Mouse (Mus musculus): ENCODE results near the gene Scrn1.

Scrn1 gene

DNA sequence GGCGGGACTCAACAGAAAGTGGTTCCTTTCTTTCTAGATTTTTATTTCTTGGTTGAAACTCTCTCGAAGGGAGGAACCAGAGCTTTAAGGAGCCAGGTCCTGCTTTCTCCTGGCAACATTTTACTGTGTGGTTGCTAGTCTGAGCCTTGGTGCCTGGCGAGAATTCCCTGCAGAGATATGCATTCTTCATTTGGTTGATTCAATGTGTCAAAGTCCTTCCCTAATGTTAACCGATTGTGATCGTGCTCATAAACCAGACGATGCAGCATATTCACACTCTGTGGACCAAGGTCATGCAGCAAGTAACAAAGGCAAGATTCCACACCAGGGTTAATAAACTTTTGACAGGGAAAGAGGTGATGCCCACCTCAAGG is 244 bp upstream of the Scrn1 start:
- DNase-seq (ENCODE audit: low read depth, low spot score) = no peak

DNA sequence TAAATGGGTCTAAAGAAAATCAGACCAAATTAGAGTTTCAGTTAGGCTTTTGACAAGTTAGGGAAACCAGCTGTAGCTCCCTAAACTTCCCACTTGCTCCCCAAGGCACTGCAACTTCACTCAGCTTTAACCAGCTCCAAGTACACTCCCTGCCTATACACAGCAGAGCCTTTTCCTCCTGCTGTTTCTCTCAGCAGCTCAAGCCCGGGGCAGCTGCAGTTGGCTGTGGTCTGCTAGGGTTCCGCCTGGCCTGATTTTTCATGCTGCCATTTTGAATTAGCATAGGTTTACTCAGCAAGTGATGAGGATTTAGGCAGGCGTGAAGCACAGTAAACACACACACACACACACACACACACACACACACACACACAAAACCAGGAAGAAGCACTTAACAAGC is 1.3 kb downstream of the Scrn1 start:
- DNase-seq (ENCODE audit: low read depth, low spot score) = no peak

DNA sequence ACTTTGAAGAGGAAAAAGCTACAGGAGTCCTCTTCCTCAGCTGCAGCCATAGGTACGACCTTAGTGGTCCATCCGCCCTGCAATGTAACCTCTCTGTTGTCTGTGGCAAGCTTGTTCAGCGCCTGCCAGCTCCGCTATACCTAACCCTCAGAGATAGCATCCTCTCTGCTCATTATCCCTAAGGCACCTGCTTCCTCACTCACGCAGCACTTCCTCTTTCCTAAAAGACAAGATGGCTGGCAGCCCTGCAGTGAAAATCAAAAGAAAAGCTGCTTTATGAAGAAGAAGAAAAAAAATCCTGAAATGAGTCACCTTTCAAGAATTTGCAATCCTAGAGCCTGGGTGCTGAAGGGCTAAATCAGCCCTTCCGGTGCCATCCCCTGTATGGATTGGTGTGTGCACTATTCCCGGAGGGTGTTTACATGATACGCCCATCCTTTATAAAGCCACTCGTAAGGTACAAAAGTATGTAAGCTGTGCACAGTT is 1.7 kb downstream of the Scrn1 start:
- no peak for DNase-seq (ENCODE audit: low read depth, low spot score)

DNA sequence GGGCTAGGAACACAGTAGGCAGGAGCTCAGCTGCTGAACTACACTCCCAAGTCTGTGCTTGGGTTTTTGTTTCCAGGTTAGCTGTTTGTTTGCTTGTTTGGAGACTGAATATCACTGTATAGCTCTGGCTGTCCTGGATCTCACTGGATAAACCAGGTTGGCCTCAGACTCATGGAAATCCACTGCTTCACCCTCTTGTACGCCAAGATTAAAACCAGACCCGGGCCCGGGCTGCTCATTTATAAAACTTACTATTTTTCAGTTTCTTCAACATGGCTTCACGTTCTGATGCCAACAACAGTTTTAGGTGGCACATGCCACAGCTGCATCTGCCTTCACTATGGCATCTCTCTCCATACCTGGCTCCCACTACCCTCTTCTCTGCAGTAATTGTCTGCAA is 2.7 kb downstream of the Scrn1 start:
- DNase-seq (ENCODE audit: low read depth, low spot score) = no peak

DNA sequence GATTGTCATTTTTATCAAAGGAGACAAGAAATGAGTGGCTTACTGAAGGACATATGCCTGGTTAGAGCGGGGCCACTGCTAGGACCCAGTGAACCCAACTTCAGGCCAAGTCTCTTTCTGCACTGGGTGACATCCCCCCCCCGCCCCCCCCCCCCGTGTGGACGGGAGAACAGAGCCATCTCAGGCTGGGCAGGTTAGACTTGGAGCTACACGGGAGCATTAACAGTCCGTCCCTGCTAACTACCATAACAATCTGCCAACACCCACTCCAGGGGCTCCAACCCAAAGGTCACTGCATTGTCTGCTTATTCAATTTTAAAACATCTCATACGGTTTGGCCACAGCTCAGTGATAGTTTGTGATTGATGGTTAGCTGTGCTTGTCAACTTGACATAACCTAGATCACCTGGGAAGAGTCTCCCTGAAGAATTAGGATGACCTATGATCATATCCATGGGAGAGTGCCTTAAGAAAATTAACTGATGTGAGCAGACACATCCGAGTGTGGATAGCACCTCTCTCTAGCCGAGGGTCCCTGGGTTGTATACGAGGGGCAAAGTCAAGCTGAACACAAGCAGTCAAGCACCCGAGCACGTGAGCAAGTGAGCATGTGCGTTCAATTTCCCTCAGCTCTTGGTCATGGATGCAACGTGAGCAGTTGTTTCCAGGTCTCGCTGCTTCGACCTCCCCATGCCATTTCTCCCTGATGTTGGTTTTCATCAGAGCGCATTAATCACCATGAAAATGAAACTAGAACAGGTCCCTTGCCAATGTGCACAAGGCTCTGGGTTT is 4.1 kb downstream of the Scrn1 start:
- no peak for DNase-seq (ENCODE audit: low read depth, low spot score)

DNA sequence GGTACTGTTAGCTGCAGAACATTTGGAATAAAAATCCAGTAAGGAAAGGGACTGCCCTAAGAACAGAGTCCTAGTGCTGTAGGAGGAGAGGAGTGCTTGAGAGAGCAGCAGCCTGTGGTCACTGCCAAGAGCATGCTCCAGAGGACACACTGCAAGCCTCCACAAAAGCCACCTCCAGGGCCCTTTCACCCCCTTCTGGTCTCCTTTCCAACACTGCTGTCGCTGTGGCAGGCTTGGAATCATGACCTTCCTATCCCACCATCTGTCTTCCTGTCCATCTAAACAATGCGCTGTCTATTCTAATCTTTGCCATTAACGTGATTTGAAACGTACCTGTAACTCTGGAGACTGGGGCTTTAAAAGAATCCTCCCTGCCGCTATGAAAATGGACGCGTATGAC is 7.8 kb downstream of the Scrn1 start:
- no peak for DNase-seq (ENCODE audit: low read depth, low spot score)

DNA sequence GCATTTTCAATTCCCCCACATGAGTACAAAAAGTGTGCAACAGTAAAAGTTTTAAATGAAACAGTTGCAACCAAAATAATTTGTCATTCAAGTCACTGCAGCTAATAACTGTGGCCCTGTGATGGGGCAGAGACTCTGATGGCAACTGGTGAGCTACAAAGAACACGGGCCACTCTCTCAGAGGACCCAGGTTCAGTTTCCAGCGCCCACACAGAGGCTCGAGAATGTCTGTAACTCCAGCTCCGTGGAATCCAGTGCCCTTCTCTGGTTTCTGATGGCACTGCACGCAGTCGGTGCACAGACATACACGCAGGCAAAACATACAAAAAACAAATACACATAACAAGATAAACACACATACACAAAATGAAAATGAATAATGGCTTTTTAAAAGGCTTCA is 8.6 kb downstream of the Scrn1 start:
- no peak for DNase-seq (ENCODE audit: low read depth, low spot score)

DNA sequence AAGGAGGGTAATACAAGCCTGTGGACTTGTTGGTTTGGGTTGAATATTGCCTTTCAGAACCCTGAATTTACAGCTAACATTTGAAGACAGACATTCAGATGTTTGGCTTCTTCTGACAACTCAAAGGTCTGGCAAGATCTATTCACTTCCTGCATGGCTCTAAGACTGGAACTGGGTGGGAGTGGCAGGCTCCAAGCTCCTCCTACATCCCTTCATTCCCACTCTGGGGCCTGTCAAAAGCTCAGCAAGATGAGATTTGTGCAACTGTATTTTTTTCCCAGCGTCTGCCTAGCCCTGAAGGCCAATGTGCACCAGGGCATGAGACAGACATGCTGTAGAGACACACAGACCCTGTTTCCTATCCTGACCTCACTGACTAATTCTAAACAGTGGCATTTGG is 10.5 kb downstream of the Scrn1 start:
- no peak for DNase-seq (ENCODE audit: low read depth, low spot score)

DNA sequence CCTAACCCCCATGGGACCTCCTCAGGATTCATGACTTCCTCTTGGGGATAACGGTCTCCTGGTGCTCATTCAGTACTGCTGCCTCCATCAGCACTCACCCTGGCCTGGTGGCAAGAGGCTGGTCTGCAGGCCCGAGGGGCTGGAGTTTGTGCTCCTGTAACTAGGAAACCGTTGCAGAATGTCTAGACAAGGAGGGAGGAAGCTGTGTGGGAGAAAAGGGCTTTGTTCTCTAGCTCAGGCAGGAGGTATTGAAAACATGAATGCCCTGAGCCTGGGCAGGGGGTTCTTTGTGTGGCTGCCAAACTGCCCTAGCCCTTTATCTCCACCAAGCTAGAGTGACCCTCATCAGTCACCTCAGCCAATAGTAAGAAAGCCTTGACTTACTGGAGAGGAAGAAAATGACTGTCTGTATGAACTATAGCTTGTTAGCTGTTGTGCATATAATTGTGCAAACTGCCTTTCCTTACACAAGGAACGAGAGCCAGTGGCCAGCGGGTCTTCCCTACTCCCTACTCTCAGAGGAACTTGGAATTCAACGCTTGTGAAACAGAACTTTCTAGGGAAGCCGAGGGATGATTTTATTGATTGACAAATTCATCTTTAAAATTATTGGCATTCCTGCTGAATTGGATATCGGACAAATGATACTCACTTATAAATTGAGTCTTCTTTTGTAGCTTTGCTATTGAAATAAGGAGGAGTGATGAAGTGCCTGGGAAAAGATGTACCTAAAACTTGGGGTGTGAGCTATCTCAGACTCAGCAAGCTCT is 11.8 kb downstream of the Scrn1 start:
- DNase-seq (ENCODE audit: low read depth, low spot score) = no peak

DNA sequence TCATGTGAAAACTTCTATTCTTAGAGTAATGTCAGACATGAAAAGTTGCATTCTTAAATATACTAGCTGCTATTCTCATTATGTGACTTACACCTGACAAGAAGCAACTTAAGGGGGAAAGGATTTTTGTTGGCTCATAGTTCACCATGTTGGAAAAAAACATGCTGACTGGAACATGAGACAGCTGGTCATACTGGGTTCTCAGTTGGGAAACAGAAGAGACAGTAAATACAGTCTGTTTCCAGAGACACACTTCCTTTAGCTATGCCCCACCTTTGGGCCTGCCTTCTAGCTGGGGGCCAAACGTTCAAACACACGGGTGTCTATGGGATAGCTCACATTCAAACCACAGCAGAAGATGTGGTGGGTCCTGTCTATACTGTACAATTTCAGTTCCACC is 12.7 kb downstream of the Scrn1 start:
- DNase-seq (ENCODE audit: low read depth, low spot score) = no peak

DNA sequence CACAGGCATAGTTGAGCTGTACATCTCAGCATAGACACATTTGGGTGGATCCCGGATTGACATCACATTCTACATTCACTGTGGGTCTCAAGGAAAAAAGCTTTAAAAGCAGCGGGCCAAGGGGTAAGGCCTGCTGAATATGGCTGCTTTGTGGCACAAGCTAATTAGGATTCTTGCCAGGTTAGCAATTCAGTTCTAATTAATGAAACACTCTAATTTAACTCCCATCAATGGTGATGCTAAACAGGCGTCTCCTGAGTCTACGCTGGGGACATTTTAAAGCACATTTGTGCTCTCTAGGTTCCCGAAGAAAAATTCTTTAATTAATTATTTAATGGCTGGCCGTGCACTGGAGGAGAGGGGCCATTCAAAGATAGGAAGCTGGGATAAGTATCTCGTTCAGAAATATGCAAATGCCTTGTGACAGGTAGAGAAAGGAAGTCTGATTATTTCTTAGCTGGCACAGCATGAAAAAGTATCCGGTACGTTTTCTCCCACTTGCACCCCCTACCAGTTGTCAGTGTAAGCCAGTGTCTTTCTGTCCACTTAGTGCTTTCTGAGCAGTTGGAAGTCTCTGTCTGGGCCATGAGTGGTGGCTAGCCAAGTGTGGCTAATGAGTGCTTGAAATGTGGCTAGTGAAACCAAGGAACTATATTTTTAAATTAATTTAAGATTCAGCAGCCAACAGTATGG is 13.4 kb downstream of the Scrn1 start:
- no peak for DNase-seq (ENCODE audit: low read depth, low spot score)

DNA sequence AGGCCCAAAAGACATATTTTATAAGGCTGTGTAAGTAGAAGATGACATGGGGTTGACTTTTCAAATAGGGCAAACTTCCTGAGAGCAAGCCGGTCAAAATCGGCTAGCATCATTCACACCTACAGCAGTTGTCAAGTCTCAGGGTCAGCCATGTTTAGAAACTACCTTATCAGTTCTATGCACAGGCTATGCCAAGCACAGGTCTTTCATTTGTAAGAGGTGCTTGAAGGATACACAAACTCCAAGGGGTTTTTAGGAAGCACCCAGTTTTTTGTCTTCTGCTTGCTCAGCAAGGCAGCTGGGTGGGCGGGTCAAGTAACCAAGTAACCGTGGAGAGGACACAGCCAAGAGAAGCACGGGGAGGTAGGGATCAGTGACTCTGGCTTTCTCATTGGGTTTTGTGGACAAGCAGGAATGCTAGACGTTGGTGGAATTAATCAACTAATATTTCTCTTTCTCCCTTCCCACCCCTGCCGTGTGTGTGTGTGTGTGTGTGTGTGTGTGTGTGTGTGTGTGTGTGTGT is 15.4 kb downstream of the Scrn1 start:
- no peak for DNase-seq (ENCODE audit: low read depth, low spot score)

DNA sequence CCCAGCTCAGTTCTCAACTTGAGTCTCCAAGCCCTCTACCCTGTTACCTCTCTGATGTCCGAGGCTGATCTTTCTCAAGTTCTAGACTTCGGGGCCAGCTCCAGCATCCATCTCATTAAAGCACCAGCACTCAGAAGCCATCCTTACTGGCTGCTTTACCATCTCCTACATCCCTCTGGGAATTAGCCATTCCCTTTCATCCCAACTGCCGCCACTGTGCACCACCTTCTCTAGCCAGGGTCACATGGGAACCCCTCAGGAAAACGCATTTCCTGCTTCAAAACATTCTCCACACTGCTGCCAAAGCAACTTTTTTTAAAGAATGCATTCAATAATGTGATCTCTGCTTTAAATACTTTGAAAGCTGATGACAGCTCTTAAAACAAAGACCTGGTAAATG is 17.0 kb downstream of the Scrn1 start:
- no peak for DNase-seq (ENCODE audit: low read depth, low spot score)

DNA sequence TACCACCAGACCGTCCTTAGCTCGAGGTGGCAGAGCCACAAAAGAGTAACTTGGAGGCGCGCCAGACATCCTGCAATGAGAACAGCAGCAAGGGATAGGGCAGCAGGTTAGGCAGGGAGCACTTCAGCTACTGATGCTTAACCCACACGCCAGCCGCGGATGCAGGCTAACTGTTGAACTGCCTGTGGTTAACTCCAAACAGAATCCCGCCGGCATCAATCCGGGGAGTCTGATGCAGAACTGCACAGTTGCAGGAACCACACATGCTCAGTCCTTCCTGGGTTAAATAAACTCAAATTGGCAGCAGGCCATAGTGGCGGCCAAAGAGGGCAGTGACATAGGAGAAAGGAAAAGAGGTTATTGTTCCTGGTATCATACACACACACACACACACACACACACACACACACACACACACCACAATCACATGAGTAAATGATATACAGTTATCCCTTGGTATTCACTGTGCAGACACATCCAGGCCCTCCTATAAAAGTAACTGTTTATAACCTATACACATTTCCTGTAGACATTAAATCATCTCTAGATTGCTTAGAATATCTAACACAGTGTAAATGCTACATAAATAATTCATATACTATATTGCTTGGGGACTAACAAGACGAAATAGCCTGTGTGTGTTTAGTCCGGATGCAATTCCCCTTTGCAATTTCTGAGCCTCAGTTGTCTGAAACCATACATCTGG is 17.8 kb downstream of the Scrn1 start:
- DNase-seq (ENCODE audit: low read depth, low spot score) = no peak

DNA sequence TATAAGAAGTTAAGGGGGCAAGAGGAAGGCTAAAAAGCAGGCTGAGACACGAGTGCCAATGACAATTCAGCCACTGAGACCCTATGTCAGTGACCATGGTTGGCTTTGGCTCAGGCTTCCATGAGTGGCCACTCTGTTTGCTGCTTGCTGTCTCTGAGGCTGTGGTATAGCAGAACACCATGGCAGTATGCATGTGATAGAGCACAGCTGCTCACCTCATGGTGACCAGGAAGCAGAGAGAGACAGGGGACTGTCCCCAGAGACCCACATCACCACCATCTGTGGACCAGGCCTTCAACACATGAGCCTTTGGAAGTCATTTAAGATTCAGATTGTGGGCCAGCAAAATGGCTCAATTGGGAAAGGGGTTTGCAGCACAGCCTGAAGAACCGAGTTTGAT is 22.6 kb downstream of the Scrn1 start:
- DNase-seq (ENCODE audit: low read depth, low spot score) = no peak

DNA sequence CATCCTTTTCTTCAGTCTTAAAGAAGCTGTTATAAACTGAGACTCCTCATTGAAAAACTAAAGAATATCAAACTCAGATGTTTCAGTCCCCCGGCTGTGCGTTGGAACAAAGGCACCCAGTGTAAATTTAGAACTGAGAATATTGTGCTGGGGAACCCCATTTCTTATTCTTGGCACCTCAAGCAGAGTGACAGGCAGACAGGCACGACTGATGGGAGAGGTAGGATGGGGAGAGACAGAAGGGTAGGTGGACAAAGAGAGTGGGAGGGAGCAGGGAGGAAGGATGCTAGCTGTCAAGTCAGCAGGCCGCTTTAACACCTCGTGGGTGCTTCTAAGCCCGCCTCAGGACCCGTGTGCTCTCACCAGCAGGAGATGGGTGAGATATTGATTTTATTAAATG is 23.5 kb downstream of the Scrn1 start:
- no peak for DNase-seq (ENCODE audit: low read depth, low spot score)

DNA sequence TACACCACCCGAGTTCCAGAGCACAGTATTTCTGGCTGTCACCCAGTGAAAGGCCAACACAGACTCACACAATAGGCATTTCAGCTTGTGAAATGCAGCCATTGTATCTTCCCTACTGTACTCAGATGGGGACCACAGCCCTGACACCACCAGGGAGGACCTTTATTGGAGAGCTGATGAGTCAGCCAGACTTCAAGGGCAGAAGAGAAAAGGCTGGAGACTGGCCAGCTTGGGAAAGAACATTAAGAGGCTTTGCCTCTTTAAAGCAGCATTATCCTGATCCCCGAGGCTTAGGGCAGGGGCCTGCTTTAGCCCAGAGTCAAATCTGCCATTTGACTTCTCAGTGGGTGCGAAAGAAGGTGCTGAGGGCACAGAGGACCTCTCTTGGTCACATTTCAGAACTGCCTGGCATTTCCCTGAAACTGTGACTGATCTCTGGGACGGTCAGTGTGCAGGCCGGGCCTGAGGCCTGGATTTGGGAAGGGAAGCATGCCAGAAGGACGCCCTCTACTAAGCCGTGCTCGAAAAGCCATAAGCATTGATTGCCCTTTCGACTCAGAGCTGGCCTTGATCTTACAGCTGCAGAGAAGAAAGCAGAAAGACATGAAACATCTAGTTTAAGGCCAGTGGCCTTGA is 25.9 kb downstream of the Scrn1 start:
- no peak for DNase-seq (ENCODE audit: low read depth, low spot score)

DNA sequence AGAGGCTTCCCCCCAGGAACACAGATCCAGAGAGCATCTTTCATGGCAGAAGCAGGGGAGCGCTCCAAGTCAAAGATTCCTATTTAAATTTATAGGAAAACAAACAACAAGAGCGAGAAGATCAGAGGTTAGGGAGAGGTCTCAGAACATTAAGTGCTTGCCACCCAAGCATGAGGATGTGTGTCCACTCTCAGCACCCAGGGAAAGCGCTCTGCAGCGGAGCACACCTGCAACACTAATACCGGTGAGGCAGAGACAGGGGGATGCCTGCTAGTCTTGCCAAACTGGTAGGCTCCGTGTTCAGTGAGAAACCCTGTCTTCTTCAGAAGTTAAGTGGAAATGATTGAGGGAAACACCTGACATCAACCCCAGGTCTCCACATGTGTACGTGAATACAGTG is 26.9 kb downstream of the Scrn1 start:
- DNase-seq (ENCODE audit: low read depth, low spot score) = no peak

DNA sequence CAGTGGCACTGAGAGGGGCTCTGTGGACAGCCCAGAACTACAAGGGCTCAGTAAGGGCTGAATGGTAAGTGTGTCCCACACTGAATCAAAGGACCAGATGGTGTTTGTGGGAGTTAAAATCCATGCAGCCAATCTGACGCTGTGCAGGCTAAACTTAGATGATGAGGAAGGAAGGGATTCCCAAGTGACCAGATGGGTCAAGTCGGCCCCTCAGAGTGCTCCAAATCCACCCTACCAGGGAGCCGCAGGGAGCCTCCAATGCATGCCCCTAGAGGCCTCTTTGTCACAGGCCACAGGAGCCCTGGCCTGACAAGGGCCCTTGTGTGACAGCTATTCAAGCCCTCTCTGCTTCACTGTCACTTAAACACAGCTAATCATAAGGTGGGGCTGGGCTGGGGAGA is 27.5 kb downstream of the Scrn1 start:
- DNase-seq (ENCODE audit: low read depth, low spot score) = no peak

DNA sequence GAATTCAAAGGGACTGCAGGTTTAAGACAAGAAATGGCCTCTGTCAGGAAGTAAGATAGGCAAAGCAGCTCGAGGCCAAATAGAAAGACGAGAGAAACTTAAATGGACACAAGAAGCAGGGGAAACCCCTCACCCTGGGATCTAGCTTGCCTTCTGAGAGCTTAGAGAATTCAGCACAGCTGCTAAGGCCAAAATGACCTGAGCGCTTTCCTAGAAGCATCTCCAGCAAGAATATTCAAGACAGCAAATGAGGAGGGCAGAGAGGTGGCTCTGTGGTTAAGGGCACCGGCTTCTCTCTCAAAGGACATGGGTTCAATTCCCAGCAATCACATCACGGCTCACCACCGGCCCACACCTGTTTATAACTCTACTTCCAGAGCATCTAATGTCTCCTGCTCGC is 29.2 kb downstream of the Scrn1 start:
- no peak for DNase-seq (ENCODE audit: low read depth, low spot score)

DNA sequence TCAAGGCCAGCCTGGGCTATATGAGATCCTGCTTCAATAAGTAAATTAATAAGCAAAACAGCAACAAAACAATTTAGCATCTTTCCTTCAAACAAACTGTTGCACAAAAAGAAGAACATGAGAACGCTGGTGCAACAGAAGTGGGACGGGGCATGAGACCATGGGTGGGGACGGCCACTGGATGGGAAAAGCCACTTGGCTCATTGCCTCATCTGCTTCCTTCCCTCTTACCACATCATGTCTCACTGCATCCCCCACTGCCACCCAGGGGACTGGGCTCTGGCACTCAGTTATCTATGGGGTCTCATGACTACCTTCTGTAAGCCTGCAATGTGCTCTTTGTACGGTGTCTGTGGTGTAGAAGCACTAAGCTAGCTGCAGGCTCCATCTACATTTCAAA is 30.8 kb downstream of the Scrn1 start:
- no peak for DNase-seq (ENCODE audit: low read depth, low spot score)

Data from CD4-positive helper T cell, adult 2 months (primary cell).